Mouse (Mus musculus): ENCODE measurements around the gene Fbxo6. TPM values are rescaled to one million over a fixed set of nuclear protein-coding genes. Genes with fewer than 3 reads are reported as not detected.
A peak's percentile ranks its signal among the peaks of the same experiment; 100 is the strongest.

The Fbxo6 gene
- polyA plus RNA-seq, 1 experiment from 2014 or later, result 15.1 TPM

- Histone ChIP-seq H3K9me3 (no peaks in the 10 kb centered on the region), H3K4me2 (peak overlapping the region; percentile 96), H3K9ac (peak overlapping the region; percentile 77), H3K36me3 (peaks cover 16% of the 10 kb centered on the region), H3K27ac (no peak overlapping the region), H3K4me1 (peaks cover 43% of the 10 kb centered on the region), H3K27me3 (peaks cover 51% of the 10 kb centered on the region), H3K4me3 (peak overlapping the region; percentile 64)
- under 1% methylated on average over 54 of the region's 55 CpGs for WGBS
- ATAC-seq (ENCODE audit: insufficient number of reproducible peaks, insufficient read depth, low FRiP score, low TSS enrichment, low read depth), result peak; percentile 81
Measured at GRCm38 (mm10) chr4:148159544-148160435, 7.8 kb upstream of the Fbxo6 start.

- peaks cover 32% of the 10 kb centered on the region for H3K4me1 ChIP-seq
- peaks cover 16% of the 10 kb centered on the region for H3K36me3 ChIP-seq
- H3K9ac ChIP-seq, result peak overlapping the region; percentile 77
- peak overlapping the region; percentile 96 for H3K4me2 ChIP-seq
- peak overlapping the region; percentile 64 for H3K4me3 ChIP-seq
- H3K27me3 ChIP-seq, result peaks cover 40% of the 10 kb centered on the region
- H3K27ac ChIP-seq, result no peak overlapping the region
- no peak for ATAC-seq (ENCODE audit: insufficient number of reproducible peaks, insufficient read depth, low FRiP score, low TSS enrichment, low read depth)
- 26% methylated on average over 27 of the region's 27 CpGs for WGBS
- no peaks in the 10 kb centered on the region for H3K9me3 ChIP-seq
Measured at GRCm38 (mm10) chr4:148158436-148159348, 6.8 kb upstream of the Fbxo6 start.

GRCm38 (mm10) chr4:148154982-148155381 is 3.0 kb upstream of the Fbxo6 start:
- no peaks in the 10 kb centered on the region for H3K9me3 ChIP-seq
- H3K4me3 ChIP-seq, result no peak overlapping the region
- H3K36me3 ChIP-seq, result peaks cover 22% of the 10 kb centered on the region
- H3K27me3 ChIP-seq, result peaks cover 3% of the 10 kb centered on the region; the same call in 1 of the 2 replicates
- WGBS, result 63% methylated on average over 3 of the region's 3 CpGs
- no peak overlapping the region for H3K9ac ChIP-seq
- ATAC-seq (ENCODE audit: insufficient number of reproducible peaks, insufficient read depth, low FRiP score, low TSS enrichment, low read depth), result no peak
- no peak overlapping the region for H3K4me2 ChIP-seq
- peaks cover 26% of the 10 kb centered on the region for H3K4me1 ChIP-seq
- no peak overlapping the region for H3K27ac ChIP-seq

- H3K9ac ChIP-seq, result no peak overlapping the region
- peaks cover 22% of the 10 kb centered on the region for H3K36me3 ChIP-seq
- no peak overlapping the region for H3K4me2 ChIP-seq
- H3K4me1 ChIP-seq, result peaks cover 24% of the 10 kb centered on the region
- WGBS, result 89% methylated on average over 4 of the region's 4 CpGs
- no peak for ATAC-seq (ENCODE audit: insufficient number of reproducible peaks, insufficient read depth, low FRiP score, low TSS enrichment, low read depth)
- no peaks in the 10 kb centered on the region for H3K9me3 ChIP-seq
- no peak overlapping the region for H3K27ac ChIP-seq
- no peak overlapping the region for H3K4me3 ChIP-seq
- peaks cover 2% of the 10 kb centered on the region; the same call in 1 of the 2 replicates for H3K27me3 ChIP-seq
Measured at GRCm38 (mm10) chr4:148154006-148154405, 2.1 kb upstream of the Fbxo6 start.

- Histone ChIP-seq H3K4me3 (no peak overlapping the region), H3K4me2 (no peak overlapping the region), H3K36me3 (peaks cover 22% of the 10 kb centered on the region), H3K27ac (peak overlapping the region; percentile 55; the same call in 1 of the 2 replicates), H3K4me1 (peaks cover 17% of the 10 kb centered on the region), H3K27me3 (no peaks in the 10 kb centered on the region), H3K9ac (0 out of 2 replicates have a peak overlapping the region, but pooled peaks have one; percentile 16), H3K9me3 (no peaks in the 10 kb centered on the region)
- no peak for ATAC-seq (ENCODE audit: insufficient number of reproducible peaks, insufficient read depth, low FRiP score, low TSS enrichment, low read depth)
- 82% methylated on average over 5 of the region's 5 CpGs for WGBS
Measured at GRCm38 (mm10) chr4:148152547-148152946, 607 bp upstream of the Fbxo6 start.

GRCm38 (mm10) chr4:148150953-148151266 is 1.0 kb downstream of the Fbxo6 start:
- 41% methylated on average over 3 of the region's 3 CpGs for WGBS
- H3K4me3 ChIP-seq, result peak overlapping the region; percentile 66
- H3K27ac ChIP-seq, result no peak overlapping the region
- H3K4me1 ChIP-seq, result peaks cover 17% of the 10 kb centered on the region
- peak overlapping the region; percentile 78 for H3K9ac ChIP-seq
- peaks cover 24% of the 10 kb centered on the region for H3K36me3 ChIP-seq
- H3K27me3 ChIP-seq, result no peaks in the 10 kb centered on the region
- ATAC-seq (ENCODE audit: insufficient number of reproducible peaks, insufficient read depth, low FRiP score, low TSS enrichment, low read depth), result no peak
- no peaks in the 10 kb centered on the region for H3K9me3 ChIP-seq
- peak overlapping the region; percentile 96 for H3K4me2 ChIP-seq

GRCm38 (mm10) chr4:148150242-148150641 is 1.7 kb downstream of the Fbxo6 start:
- H3K27ac ChIP-seq, result no peak overlapping the region
- WGBS, result 24% methylated on average over 7 of the region's 7 CpGs
- 0 out of 2 replicates have a peak overlapping the region, but pooled peaks have one; percentile 7 for H3K4me2 ChIP-seq
- peaks cover 26% of the 10 kb centered on the region for H3K36me3 ChIP-seq
- no peak overlapping the region for H3K9ac ChIP-seq
- no peak overlapping the region for H3K4me3 ChIP-seq
- no peak for ATAC-seq (ENCODE audit: insufficient number of reproducible peaks, insufficient read depth, low FRiP score, low TSS enrichment, low read depth)
- H3K9me3 ChIP-seq, result no peaks in the 10 kb centered on the region
- H3K27me3 ChIP-seq, result no peaks in the 10 kb centered on the region
- peaks cover 17% of the 10 kb centered on the region for H3K4me1 ChIP-seq

GRCm38 (mm10) chr4:148149540-148149939 is 2.4 kb downstream of the Fbxo6 start:
- H3K27ac ChIP-seq, result no peak overlapping the region

GRCm38 (mm10) chr4:148147714-148148113 is 4.2 kb downstream of the Fbxo6 start:
- no peak overlapping the region for H3K4me2 ChIP-seq
- 88% methylated on average over 2 of the region's 2 CpGs for WGBS
- peaks cover 33% of the 10 kb centered on the region for H3K36me3 ChIP-seq
- H3K4me3 ChIP-seq, result no peak overlapping the region
- H3K27me3 ChIP-seq, result no peaks in the 10 kb centered on the region
- H3K9ac ChIP-seq, result no peak overlapping the region
- H3K9me3 ChIP-seq, result no peaks in the 10 kb centered on the region
- H3K4me1 ChIP-seq, result peaks cover 17% of the 10 kb centered on the region
- no peak for ATAC-seq (ENCODE audit: insufficient number of reproducible peaks, insufficient read depth, low FRiP score, low TSS enrichment, low read depth)
- H3K27ac ChIP-seq, result no peak overlapping the region

More at GRCm38 (mm10) chr4:148149540-148149939, 2.4 kb downstream of the Fbxo6 start:
- H3K27me3 ChIP-seq, result no peaks in the 10 kb centered on the region
- H3K9ac ChIP-seq, result no peak overlapping the region
- H3K4me3 ChIP-seq, result no peak overlapping the region
- no peaks in the 10 kb centered on the region for H3K9me3 ChIP-seq
- peaks cover 33% of the 10 kb centered on the region for H3K36me3 ChIP-seq
- peaks cover 17% of the 10 kb centered on the region for H3K4me1 ChIP-seq
- no peak for ATAC-seq (ENCODE audit: insufficient number of reproducible peaks, insufficient read depth, low FRiP score, low TSS enrichment, low read depth)
- WGBS, result 61% methylated on average over 12 of the region's 12 CpGs
- no peak overlapping the region for H3K4me2 ChIP-seq

GRCm38 (mm10) chr4:148143721-148144120 is 8.2 kb downstream of the Fbxo6 start:
- no peak for ATAC-seq (ENCODE audit: insufficient number of reproducible peaks, insufficient read depth, low FRiP score, low TSS enrichment, low read depth)
- WGBS, result 86% methylated on average over 5 of the region's 5 CpGs
- H3K4me1 ChIP-seq, result peaks cover 14% of the 10 kb centered on the region; the same call in 1 of the 2 replicates
- H3K27ac ChIP-seq, result no peak overlapping the region
- H3K9me3 ChIP-seq, result no peaks in the 10 kb centered on the region
- H3K36me3 ChIP-seq, result peaks cover 33% of the 10 kb centered on the region
- peaks cover 3% of the 10 kb centered on the region; the same call in 1 of the 2 replicates for H3K27me3 ChIP-seq
- H3K4me3 ChIP-seq, result no peak overlapping the region
- H3K9ac ChIP-seq, result no peak overlapping the region
- H3K4me2 ChIP-seq, result no peak overlapping the region

Measured in embryonic facial prominence, embryonic 13.5 days (tissue).